Mouse (Mus musculus) E14TG2a.4 (cell line): ENCODE measurements around the gene Gm5244.
A peak's percentile ranks its signal among the peaks of the same experiment; 100 is the strongest.

Source experiments
- CTCF ChIP-seq: conservative IDR thresholded peaks from 2 replicates; pipeline ENCODE4 v1.5.1; 2014; ENCODE audit warnings: low read length
- NANOG ChIP-seq: IDR thresholded peaks from 2 replicates; pipeline ENCODE4 v1.6.1; 2014; ENCODE audit warnings: borderline replicate concordance, low read length, mixed read lengths
- POU5F1 ChIP-seq: IDR thresholded peaks from 2 replicates; pipeline ENCODE4 v1.6.1; 2014; ENCODE audit warnings: low read length, borderline replicate concordance

GRCm38 (mm10) chr19:12820383-12820782 lies 26.1 kb upstream of the Gm5244 start:
- peak; percentile 74 for TF ChIP-seq CTCF
- no peak for TF ChIP-seq NANOG
- TF ChIP-seq POU5F1: no peak
